Mouse (Mus musculus) liver, embryonic 11.5 days (tissue): ENCODE results near the gene Inpp4b. TPM values are rescaled to one million over a fixed set of nuclear protein-coding genes. Genes with fewer than 3 reads are reported as not detected.

ENCODE experiments used
- ATAC-seq: fragments of 200-750 bp; cut with Nextera tagmentation; replicated peaks from 2 replicates; pipeline ENCODE4 v1.8.0; 2017; ENCODE audit warnings: moderate number of reproducible peaks, mild to moderate bottlenecking, moderate TSS enrichment, moderate library complexity; ENCODE audit not compliant: low FRiP score
- DNase-seq: peaks from one replicate; pipeline ENCODE4 v3.0.0-alpha.2; 2017; ENCODE audit warnings: low spot score
- H3K27ac ChIP-seq: fragments of 300-500 bp; sonication (generic); 2 replicates; pipeline ENCODE4 v1.5.1; 2014; ENCODE audit warnings: mild to moderate bottlenecking, low read depth, low read length, control low read depth
- H3K27me3 ChIP-seq: fragments of 300-500 bp; sonication (generic); replicated peaks from 2 replicates; pipeline ENCODE4 v1.6.1; 2014; ENCODE audit warnings: low read length, mixed read lengths; ENCODE audit not compliant: control insufficient read depth, insufficient read depth
- H3K36me3 ChIP-seq: fragments of 300-500 bp; sonication (generic); 2 replicates; pipeline ENCODE4 v1.6.1; 2014; ENCODE audit warnings: mild to moderate bottlenecking, low read length, moderate library complexity, mixed read lengths; ENCODE audit not compliant: control insufficient read depth, insufficient read depth
- H3K4me1 ChIP-seq: fragments of 300-500 bp; sonication (generic); replicated peaks from 2 replicates; pipeline ENCODE4 v1.6.1; 2014; ENCODE audit warnings: low read length, mixed read lengths; ENCODE audit not compliant: control insufficient read depth, insufficient read depth
- H3K4me2 ChIP-seq: fragments of 300-500 bp; sonication (generic); 2 replicates; pipeline ENCODE4 v1.6.1; 2014; ENCODE audit warnings: mild to moderate bottlenecking, control low read depth, moderate library complexity
- H3K4me3 ChIP-seq: fragments of 300-500 bp; sonication (generic); 2 replicates; pipeline ENCODE4 v1.5.1; 2014; ENCODE audit warnings: low read depth, low read length, control low read depth
- H3K9ac ChIP-seq: fragments of 300-500 bp; sonication (generic); 2 replicates; pipeline ENCODE4 v1.6.1; 2014; ENCODE audit warnings: low read depth, low read length, control low read depth
- H3K9me3 ChIP-seq: fragments of 300-500 bp; sonication (generic); 2 replicates; pipeline ENCODE4 v1.6.1; 2016; ENCODE audit warnings: low read length, inconsistent platforms, mixed read lengths; ENCODE audit not compliant: control insufficient read depth
- whole genome bisulfite sequencing: fragments of 180-500 bp; shearing (Covaris S2); extraction: QIAGEN DNeasy Blood & Tissue Kit; methylation state at CpG from one replicate; pipeline ENCODE4 v1.1.7; 2014; 5-methylcytosine and 5-hydroxymethylcytosine counted together
- polyA plus RNA-seq: library from polyadenylated mRNA; unstranded; fragments of >200 nt; fragmentation: Nextera tagmentation; extraction: Ambion mirVana; gene quantifications from 2 replicates; pipeline ENCODE4 v1.2.1, GENCODE M21; 2014

The Inpp4b gene
- polyA plus RNA-seq, 1 experiment from 2014 or later: 3.9 TPM

DNA sequence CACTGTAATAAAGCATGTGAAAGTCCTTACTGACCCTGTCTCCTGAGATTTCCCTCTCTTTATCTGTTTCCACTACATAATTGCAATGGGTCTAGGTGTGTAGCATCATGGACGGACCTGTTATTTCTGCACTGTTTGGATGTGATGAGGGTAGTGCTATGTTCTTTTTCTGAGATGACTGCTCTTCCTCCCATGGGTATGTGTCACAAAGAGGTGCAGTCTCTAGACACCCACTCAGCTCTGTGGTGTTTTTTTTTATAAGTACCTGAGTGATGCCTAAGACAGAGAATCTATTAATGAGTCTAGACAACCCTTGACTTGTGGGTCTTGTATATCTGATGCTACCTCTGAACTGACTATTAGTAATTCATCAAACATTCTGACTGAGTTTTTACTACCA is 393.7 kb downstream of the Inpp4b start:
- Histone ChIP-seq H3K36me3 (no peaks in the 10 kb centered on the region), H3K4me1 (no peaks in the 10 kb centered on the region), H3K9me3 (no peaks in the 10 kb centered on the region), H3K9ac (no peak overlapping the region), H3K4me2 (no peak overlapping the region), H3K4me3 (no peak overlapping the region), H3K27me3 (no peaks in the 10 kb centered on the region), H3K27ac (no peak overlapping the region)
- ATAC-seq (no peak), DNase-seq (no peak)
- WGBS: 89% methylated on average over 1 of the region's 1 CpGs

DNA sequence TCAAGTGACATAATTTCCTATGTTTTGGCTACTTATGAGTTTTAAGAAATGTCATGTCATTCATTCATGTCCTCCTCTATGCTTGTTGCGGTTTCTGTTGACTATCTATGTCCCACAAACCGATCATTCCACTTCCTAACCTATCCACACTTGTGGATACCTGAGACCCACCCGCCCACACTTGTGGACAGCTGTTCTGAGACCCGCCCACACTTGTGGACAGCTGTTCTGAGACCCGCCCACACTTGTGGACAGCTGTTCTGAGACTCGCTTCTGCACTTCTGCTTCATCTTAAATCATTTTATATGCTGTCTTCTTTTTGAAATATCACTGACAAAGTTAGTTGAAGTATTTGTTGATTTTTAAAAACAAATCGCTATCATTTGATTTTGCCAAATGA is 400.2 kb downstream of the Inpp4b start:
- Histone ChIP-seq H3K9me3 (no peaks in the 10 kb centered on the region), H3K27me3 (no peaks in the 10 kb centered on the region), H3K36me3 (no peaks in the 10 kb centered on the region), H3K27ac (no peak overlapping the region), H3K9ac (no peak overlapping the region), H3K4me1 (no peaks in the 10 kb centered on the region), H3K4me3 (no peak overlapping the region), H3K4me2 (no peak overlapping the region)
- 80% methylated on average over 7 of the region's 7 CpGs for WGBS
- no peak for DNase-seq
- no peak for ATAC-seq

DNA sequence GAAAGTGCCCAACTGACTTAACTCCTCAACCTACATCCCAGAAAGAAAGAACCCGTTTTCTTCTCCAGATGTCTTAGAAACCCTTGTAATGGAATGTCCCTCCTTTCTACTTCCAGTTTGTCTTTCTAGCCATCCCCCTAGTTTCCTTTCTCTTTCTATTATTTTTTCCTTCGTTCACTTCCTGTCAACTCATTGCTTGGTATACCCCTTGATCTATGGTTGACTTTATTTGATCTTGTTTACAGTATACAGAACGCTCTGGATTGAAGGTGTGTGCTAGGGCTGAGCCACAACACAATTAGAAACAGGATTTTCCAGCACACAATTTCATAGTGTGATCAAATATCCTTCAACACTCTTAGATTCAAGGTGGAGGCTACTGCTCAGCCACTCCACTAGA is 400.7 kb downstream of the Inpp4b start:
- no peak overlapping the region for H3K4me3 ChIP-seq
- no peak overlapping the region for H3K4me2 ChIP-seq
- H3K27me3 ChIP-seq: no peaks in the 10 kb centered on the region
- DNase-seq: no peak
- H3K36me3 ChIP-seq: no peaks in the 10 kb centered on the region
- WGBS: 61% methylated on average over 3 of the region's 3 CpGs
- no peak overlapping the region for H3K9ac ChIP-seq
- no peaks in the 10 kb centered on the region for H3K4me1 ChIP-seq
- no peaks in the 10 kb centered on the region for H3K9me3 ChIP-seq
- H3K27ac ChIP-seq: no peak overlapping the region
- ATAC-seq: no peak

DNA sequence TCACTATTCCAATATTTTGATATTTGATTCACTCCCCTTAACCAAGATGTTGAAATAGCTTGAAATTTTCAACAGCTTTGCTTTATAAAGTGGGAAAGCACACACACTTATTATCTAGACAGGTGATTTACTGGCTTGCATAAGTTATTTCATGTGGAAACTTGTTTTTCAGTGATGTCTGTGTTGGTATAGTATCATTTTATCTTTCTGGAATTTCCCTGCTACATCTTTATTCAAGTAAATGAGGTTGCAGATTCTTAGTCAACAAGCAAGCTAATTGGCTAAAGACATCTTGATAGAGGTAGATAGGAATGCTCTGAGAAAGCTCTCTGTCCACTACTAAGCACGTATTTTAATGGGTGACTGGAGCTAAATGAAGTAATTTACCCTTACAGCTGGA is 403.1 kb downstream of the Inpp4b start:
- Histone ChIP-seq H3K27me3 (no peaks in the 10 kb centered on the region), H3K4me3 (no peak overlapping the region), H3K9ac (no peak overlapping the region), H3K27ac (no peak overlapping the region), H3K4me1 (no peaks in the 10 kb centered on the region), H3K9me3 (no peaks in the 10 kb centered on the region), H3K36me3 (no peaks in the 10 kb centered on the region), H3K4me2 (no peak overlapping the region)
- no peak for DNase-seq
- no peak for ATAC-seq
- 57% methylated on average over 1 of the region's 1 CpGs for WGBS

DNA sequence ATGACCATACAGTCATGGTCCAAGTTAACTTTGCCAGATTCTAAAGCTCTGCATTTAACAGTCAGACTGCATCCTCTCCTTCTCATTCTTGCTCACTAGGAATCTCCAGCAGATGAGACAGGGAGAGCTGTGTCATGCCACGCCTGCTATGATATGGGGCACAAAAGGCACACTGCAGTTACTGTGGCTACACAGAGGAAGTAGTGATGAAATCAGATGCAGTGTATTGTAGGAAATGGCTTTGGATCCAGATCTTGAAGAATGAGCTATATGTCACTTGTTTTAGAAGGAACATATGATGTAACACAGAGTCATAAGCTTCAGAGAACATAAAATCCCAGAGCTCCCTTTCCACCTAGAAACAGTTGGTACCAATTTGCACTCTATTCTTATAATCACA is 408.8 kb downstream of the Inpp4b start:
- H3K4me2 ChIP-seq: no peak overlapping the region
- ATAC-seq: no peak
- no peaks in the 10 kb centered on the region for H3K36me3 ChIP-seq
- no peak for DNase-seq
- H3K27ac ChIP-seq: no peak overlapping the region
- 29% methylated on average over 1 of the region's 1 CpGs for WGBS
- H3K9me3 ChIP-seq: no peaks in the 10 kb centered on the region
- H3K9ac ChIP-seq: no peak overlapping the region
- H3K27me3 ChIP-seq: no peaks in the 10 kb centered on the region
- H3K4me3 ChIP-seq: no peak overlapping the region
- H3K4me1 ChIP-seq: no peaks in the 10 kb centered on the region

DNA sequence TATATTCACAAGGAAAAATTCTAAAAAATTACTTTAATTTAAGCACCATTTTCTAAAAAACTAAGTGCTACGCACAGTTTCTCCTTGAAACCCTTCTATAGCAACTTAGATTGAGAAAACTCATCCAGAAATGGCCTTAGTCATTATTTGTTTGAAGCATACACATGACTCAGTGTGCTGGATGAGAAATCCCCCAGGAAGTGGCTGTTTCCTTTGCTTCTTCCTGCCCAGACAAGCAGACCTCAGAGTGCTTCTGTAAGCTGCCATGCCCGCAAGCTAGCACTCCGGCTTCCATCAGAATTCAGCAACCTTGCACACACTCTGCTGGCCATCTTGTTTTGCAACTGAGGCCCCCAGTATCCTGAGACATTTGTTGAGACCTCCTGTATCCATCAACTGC is 414.3 kb downstream of the Inpp4b start:
- DNase-seq: no peak

DNA sequence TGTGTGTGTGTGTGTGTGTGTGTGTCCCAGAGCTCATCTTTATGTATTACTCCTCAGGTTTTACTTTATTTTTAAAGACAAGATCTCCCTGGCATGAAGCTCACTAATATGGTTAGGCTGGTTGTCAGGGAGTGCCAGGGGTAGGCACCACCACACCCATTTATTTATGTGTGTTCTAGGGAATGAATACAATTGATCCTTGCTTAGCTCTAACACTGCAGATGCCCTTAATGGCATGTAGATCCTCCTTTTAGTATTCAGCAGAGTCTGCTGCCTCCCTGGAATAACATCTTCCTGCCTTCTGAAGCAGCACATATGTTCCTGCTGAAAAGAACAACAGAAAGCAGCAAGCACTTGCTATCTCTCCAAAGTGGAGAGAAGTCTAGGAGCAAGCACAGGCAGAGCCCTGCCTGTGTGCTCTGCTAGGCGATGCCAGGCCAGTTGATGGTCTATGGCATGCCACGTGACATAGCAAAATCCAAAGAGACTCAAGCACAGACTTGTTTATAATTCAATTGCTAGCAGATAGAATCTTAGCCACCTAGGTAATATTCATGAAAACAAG is 415.3 kb downstream of the Inpp4b start:
- H3K4me3 ChIP-seq: no peak overlapping the region
- DNase-seq (no peak), ATAC-seq (no peak)
- no peaks in the 10 kb centered on the region for H3K36me3 ChIP-seq
- no peaks in the 10 kb centered on the region for H3K4me1 ChIP-seq
- no peak overlapping the region for H3K27ac ChIP-seq
- H3K27me3 ChIP-seq: no peaks in the 10 kb centered on the region
- no peaks in the 10 kb centered on the region for H3K9me3 ChIP-seq
- 79% methylated on average over 2 of the region's 2 CpGs for WGBS
- H3K9ac ChIP-seq: no peak overlapping the region
- no peak overlapping the region for H3K4me2 ChIP-seq

More for the DNA sequence above, 414.3 kb downstream of the Inpp4b start:
- H3K4me2 ChIP-seq: no peak overlapping the region
- H3K9me3 ChIP-seq: no peaks in the 10 kb centered on the region
- WGBS: 63% methylated on average over 3 of the region's 3 CpGs
- no peaks in the 10 kb centered on the region for H3K27me3 ChIP-seq
- no peak overlapping the region for H3K27ac ChIP-seq
- no peaks in the 10 kb centered on the region for H3K36me3 ChIP-seq
- H3K9ac ChIP-seq: no peak overlapping the region
- H3K4me1 ChIP-seq: no peaks in the 10 kb centered on the region
- ATAC-seq: peak; percentile 60
- H3K4me3 ChIP-seq: no peak overlapping the region

DNA sequence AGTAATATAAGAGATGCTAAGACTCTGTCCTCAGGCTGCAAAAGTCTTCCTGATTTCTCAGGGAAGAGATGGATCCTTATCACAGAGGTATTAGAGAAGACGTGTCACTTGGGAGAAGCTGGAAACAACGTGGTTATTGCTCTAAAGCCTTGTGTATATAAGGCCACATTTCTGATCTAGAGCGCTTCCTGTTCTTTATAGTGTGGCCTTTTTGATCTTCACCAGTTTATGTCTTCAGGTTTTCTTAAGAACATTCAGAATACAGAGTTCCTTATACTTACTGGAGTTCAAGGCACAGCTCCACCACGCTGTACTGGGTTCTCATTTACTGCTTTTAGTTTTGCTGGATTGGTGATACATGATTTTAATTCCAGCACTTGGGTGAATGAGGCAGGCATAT is 419.1 kb downstream of the Inpp4b start:
- 72% methylated on average over 4 of the region's 4 CpGs for WGBS
- Histone ChIP-seq H3K4me1 (peaks cover 9% of the 10 kb centered on the region), H3K36me3 (no peaks in the 10 kb centered on the region), H3K9ac (no peak overlapping the region), H3K4me3 (no peak overlapping the region), H3K27me3 (no peaks in the 10 kb centered on the region), H3K9me3 (no peaks in the 10 kb centered on the region), H3K27ac (no peak overlapping the region), H3K4me2 (no peak overlapping the region)
- ATAC-seq: no peak
- no peak for DNase-seq

DNA sequence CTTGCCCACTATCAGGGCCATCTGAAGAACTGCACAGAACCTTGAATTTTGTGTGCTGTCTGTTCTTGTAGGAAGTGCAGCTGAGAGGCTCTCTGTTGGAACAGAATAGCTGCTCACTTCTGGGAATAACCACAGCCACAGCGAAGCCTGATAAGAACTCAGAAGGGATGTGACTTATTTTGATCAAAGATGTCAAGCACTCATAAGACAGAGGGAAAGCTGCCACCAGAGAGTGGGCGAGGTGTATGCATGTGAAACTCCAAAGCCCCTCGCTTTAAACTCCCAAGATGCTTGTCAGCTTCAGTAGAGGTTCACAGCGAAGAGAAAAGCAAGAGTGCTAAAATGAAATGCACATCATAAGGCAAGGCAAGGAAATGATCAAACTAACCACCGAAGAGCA is 423.7 kb downstream of the Inpp4b start:
- ATAC-seq (peak; percentile 78), DNase-seq (no peak)
- H3K27me3 ChIP-seq: no peaks in the 10 kb centered on the region
- WGBS: 44% methylated on average over 5 of the region's 5 CpGs
- no peaks in the 10 kb centered on the region for H3K36me3 ChIP-seq
- H3K4me3 ChIP-seq: no peak overlapping the region
- H3K4me2 ChIP-seq: peak overlapping the region; percentile 20; the same call in 1 of the 2 replicates
- H3K9ac ChIP-seq: no peak overlapping the region
- peaks cover 15% of the 10 kb centered on the region for H3K4me1 ChIP-seq
- H3K9me3 ChIP-seq: no peaks in the 10 kb centered on the region
- no peak overlapping the region for H3K27ac ChIP-seq
